Mouse (Mus musculus): ENCODE measurements around the gene Ppdpf.
"Not testable (repeated sequence)": the region's sequence is repeated elsewhere in the genome, so short reads cannot be mapped to it uniquely, and the experiment has no call there.

GRCm38 (mm10) chr2:181191385-181191784, 4.3 kb downstream of the Ppdpf start:
- TF ChIP-seq CTCF, POLR2A (IDR thresholded peaks at IDR 0.05; ENCODE audit: extremely low read depth, insufficient read depth, low read length): not testable (repeated sequence)
